Mouse (Mus musculus): ENCODE measurements at regions not wholly inside any gene's neighbourhood (a gene's known extent, or its start where the extent isn't known, plus 50 kb on each side); places are given as distances from the start of the nearest gene placed in this dataset.

DNA sequence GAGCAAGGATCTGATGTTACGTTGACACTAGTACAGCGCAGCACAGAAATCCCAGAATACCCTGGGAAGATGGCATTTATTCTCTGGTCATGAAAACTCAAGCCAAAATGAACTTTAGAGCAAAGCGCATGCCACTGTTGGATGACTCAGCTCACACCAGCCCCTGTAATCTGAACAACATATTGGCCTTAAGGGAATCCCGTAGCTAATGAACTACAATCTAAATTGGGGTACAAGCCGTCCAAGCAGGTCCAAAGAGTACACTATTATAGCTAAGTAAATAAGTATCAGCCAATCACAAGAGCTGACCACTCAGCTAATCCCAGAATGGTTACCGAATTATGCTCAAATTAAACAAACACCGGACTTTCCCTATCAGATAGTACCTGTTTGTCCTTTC is 62.0 kb upstream of the Acsl1 start:
- intact Hi-C loops (cut with DNase I), result no loop called here
- no peak for DNase-seq (ENCODE audit: extremely low spot score in 1 of 2, low spot score in 2 of 2)

DNA sequence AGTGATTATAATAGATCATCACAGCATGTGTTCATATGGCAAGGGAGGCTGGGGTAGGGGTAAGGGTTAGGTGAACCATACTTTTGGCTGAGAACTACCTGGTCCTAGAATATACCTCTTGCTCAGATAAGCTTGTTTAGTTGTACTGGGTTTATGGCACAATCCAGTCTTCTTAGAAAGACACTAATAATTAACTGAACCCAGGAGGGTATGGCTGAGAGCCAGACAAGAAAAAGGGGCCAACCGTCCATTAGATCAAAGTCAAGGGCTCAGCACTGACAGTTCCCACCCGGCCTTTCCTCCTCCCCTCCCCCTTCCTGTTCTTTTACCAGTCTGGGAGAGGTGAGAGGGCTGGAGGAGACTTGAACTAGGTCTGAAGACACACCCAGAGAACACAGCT is 61.5 kb upstream of the Acsl1 start:
- DNase-seq (ENCODE audit: extremely low spot score in 1 of 2, low spot score in 2 of 2), result no peak
- intact Hi-C loops (cut with DNase I), result no loop called here

DNA sequence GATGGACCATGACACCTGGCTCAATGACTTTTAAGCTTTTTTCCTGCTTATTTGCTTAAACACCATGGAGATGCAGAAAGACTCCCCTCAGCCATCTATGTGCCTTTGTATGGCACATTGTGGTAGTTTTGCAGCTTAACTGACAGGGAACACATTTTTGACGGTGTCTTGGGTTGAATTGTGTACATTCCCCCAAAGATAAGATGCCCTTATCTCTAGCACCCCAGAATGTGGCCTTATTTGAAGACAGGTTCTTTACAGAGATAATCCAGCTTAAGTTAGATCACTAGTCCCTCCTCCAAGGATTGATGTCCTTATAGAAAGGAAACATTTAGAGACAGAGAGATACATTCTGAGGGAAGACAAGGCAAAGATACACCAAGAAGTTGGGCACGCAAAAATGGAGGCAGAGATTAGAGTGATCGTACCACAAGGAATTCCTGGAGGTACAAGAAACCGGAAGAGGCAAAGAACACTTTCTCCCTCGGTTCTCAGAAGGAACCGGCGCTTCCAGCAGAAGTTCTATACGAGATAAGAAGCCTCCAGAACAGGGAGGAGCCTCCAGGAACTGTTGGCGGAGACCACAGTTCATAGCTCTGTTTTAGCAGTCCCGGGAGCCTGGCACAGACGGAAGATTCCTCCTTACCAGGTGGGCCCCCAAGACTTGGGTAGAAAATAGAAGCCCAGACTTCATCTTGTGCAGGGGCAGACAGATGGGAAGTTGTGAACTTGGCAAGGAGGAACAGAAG is 58.8 kb upstream of the Acsl1 start:
- DNase-seq (ENCODE audit: extremely low spot score in 1 of 2, low spot score in 2 of 2), result no peak
- intact Hi-C loops (cut with DNase I), result no loop called here

DNA sequence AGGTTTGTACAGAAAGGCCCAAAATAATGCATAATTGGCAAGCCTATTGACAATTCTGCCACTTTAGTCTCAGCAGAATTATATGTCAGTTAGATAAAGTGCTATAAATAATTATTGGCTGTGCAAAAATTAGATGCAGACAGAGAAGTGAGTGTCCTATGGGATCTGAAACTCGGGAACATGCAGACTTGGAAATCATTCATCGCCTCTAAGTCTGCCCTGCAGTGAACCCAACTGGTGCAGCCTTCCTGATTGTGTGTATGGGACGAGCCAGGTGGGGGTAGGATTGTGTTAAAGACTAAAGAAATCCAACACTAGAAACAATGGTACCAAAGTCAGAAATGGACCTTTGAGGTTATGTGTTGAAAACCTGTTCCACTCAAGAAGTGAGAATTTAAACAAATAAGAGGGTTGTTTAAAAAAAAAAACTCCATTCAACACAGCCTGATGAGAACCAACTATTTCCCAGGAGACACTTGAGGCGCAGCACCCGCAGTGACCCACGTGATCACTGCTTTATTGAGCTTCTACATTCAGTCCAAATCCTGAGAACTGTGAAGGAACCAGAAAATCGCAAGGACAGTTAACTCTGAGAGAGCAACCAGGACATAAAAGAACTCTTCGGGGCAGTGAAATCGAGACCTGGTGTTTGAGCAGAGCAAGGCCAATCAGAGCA is 57.4 kb upstream of the Acsl1 start:
- intact Hi-C loops (cut with DNase I), result no loop called here
- DNase-seq (ENCODE audit: extremely low spot score in 1 of 2, low spot score in 2 of 2), result no peak

DNA sequence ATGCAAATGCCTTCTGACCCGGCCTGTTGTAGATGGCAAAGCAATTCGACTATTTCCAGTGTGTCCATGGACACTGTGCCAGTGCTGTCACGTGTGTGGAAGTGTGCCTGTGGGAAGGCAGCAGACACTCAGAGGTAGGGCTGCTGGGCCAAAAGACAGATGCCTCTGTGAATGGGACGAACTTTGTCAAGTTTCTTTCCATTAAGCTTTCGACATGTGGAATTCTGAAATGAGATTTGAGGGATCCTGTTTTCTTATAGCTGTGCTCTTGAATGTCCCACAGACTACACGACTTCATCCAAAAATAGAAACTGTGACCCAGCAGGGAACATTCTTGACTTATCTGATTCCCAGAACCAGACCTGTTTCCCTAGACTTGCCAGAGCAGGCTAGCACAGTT is 56.0 kb upstream of the Acsl1 start:
- no peak for DNase-seq (ENCODE audit: extremely low spot score in 1 of 2, low spot score in 2 of 2)
- intact Hi-C loops (cut with DNase I), result no loop called here

DNA sequence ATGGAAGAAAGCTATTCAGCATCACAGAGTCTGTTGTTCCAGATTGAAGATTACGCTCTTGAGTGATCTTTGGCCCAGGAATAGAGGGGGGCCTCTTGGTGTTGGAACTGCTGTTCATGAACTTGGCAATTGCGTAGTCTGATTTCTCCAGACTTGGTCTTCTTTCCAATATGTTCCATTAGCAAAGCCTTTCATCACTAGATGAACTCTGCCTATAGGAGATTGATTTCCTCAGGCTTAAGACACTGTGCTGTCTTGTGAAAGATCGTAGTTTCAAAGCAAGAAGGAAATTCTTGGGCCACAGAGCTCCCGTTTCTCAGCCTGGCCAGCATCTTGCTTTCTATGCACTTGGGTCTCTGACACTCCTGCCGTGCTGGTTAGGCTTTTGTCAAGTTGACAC is 51.4 kb upstream of the Acsl1 start:
- DNase-seq (ENCODE audit: extremely low spot score in 1 of 2, low spot score in 2 of 2), result no peak

DNA sequence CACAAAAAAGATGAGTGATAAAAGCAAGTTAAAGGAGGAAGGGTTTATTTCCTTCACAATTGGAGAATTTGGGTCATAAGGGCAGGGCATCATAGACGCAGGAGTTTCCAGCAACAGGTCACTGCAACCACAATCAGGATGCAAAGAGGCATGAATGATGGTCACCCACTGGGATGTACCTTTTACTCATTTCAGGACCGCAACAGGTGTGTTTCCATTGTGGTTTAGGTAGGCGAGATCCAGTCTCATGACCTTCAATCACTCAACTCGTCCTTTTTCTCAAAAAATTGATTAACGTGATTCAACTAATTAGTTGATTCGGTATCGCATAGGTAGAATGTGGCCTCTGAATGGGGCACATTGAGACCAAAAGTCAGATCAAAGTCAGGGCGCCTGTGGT is 50.4 kb upstream of the Acsl1 start:
- intact Hi-C loops (cut with DNase I), result no loop called here
- no peak for DNase-seq (ENCODE audit: extremely low spot score in 1 of 2, low spot score in 2 of 2)

More for the DNA sequence above, 51.4 kb upstream of the Acsl1 start:
- intact Hi-C loops (cut with DNase I), result no loop called here

Measured in left cerebral cortex, postnatal 10 days (tissue).